Mouse (Mus musculus): ENCODE results near the gene Slc4a5. TPM values are rescaled to one million over a fixed set of nuclear protein-coding genes. Genes with fewer than 3 reads are reported as not detected.

The Slc4a5 gene
- polyA plus RNA-seq, 1 experiment from 2014 or later: 5.0 TPM

- no peak overlapping the region for H3K27ac ChIP-seq (ENCODE audit: low read length)
These were observed 129.8 kb downstream of the Slc4a5 start for GRCm38 (mm10) chr6:83349274-83349958.

DNA sequence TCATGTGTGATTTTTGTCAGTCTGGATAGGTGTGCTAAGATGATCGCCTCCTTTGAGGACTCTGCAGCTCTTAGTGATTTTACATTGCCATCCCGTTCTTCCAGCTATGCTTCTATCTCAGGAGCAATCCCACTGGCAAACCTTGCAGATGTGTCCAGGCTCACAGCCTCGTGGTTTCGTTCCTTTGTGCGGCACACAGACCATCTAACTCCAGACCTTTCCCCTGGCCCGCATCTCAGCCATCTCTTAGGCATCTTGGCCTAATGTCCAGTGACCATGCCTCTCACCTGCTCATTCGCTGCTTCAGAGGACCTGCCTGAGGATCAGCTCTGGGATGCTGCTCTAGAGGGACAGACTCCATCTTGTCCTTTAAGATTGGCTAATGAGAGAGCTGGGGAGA lies 130.5 kb downstream of the Slc4a5 start:
- Histone ChIP-seq H3K27ac (ENCODE audit: low read length) (no peak overlapping the region), H3K4me3 (ENCODE audit: low read depth, low read length) (0 out of 2 replicates have a peak overlapping the region, but pooled peaks have one; percentile 72), H3K27me3 (replicated peaks; ENCODE audit: insufficient read depth, low read length) (no peaks in the 10 kb centered on the region), H3K9ac (replicated peaks; ENCODE audit: low read depth) (peak overlapping the region; percentile 90; the same call in 1 of the 2 replicates), H3K36me3 (ENCODE audit: insufficient read depth, low read length) (peaks cover 13% of the 10 kb centered on the region; the same call in 1 of the 2 replicates), H3K4me2 (replicated peaks; ENCODE audit: low read depth, low read length) (peak overlapping the region; percentile 86), H3K9me3 (ENCODE audit: low read length) (no peaks in the 10 kb centered on the region), H3K4me1 (ENCODE audit: insufficient read depth, low read depth, low read length) (peaks cover 14% of the 10 kb centered on the region)
- WGBS: 76% methylated on average over 7 of the region's 7 CpGs
- TF ChIP-seq CTCF (IDR thresholded peaks at IDR 0.05) (no peak), EP300 (IDR thresholded peaks at IDR 0.05) (no peak)
- DNase-seq (ENCODE audit: low spot score) (no peak), ATAC-seq (no peak)

More at GRCm38 (mm10) chr6:83349274-83349958, 129.8 kb downstream of the Slc4a5 start:
- Histone ChIP-seq H3K9ac (replicated peaks; ENCODE audit: low read depth) (peak overlapping the region; percentile 90), H3K4me3 (ENCODE audit: low read depth, low read length) (peak overlapping the region; percentile 72), H3K36me3 (ENCODE audit: insufficient read depth, low read length) (peaks cover 6% of the 10 kb centered on the region; the same call in 1 of the 2 replicates), H3K27me3 (replicated peaks; ENCODE audit: insufficient read depth, low read length) (no peaks in the 10 kb centered on the region), H3K4me2 (replicated peaks; ENCODE audit: low read depth, low read length) (peak overlapping the region; percentile 86), H3K4me1 (ENCODE audit: insufficient read depth, low read depth, low read length) (peaks cover 14% of the 10 kb centered on the region), H3K9me3 (ENCODE audit: low read length) (no peaks in the 10 kb centered on the region)
- DNase-seq (ENCODE audit: low spot score) (peak; percentile 85), ATAC-seq (peak; percentile 96)
- TF ChIP-seq CTCF (IDR thresholded peaks at IDR 0.05) (peak; percentile 84), EP300 (IDR thresholded peaks at IDR 0.05) (no peak)
- under 1% methylated on average over 40 of the region's 53 CpGs for WGBS

GRCm38 (mm10) chr6:83350851-83351405 lies 131.3 kb downstream of the Slc4a5 start:
- H3K27me3 ChIP-seq (replicated peaks; ENCODE audit: insufficient read depth, low read length): no peaks in the 10 kb centered on the region
- TF ChIP-seq EP300 (IDR thresholded peaks at IDR 0.05) (no peak), CTCF (IDR thresholded peaks at IDR 0.05) (no peak)
- DNase-seq (ENCODE audit: low spot score) (no peak), ATAC-seq (no peak)
- H3K4me2 ChIP-seq (replicated peaks; ENCODE audit: low read depth, low read length): no peak overlapping the region
- H3K4me1 ChIP-seq (ENCODE audit: insufficient read depth, low read depth, low read length): peaks cover 14% of the 10 kb centered on the region
- no peak overlapping the region for H3K27ac ChIP-seq (ENCODE audit: low read length)
- H3K36me3 ChIP-seq (ENCODE audit: insufficient read depth, low read length): peaks cover 13% of the 10 kb centered on the region; the same call in 1 of the 2 replicates
- WGBS: 87% methylated on average over 16 of the region's 16 CpGs
- no peaks in the 10 kb centered on the region for H3K9me3 ChIP-seq (ENCODE audit: low read length)
- H3K9ac ChIP-seq (replicated peaks; ENCODE audit: low read depth): no peak overlapping the region
- H3K4me3 ChIP-seq (ENCODE audit: low read depth, low read length): no peak overlapping the region

- no peak overlapping the region for H3K4me3 ChIP-seq (ENCODE audit: low read depth, low read length)
- TF ChIP-seq CTCF (IDR thresholded peaks at IDR 0.05) (no peak), EP300 (IDR thresholded peaks at IDR 0.05) (no peak)
- 76% methylated on average over 7 of the region's 7 CpGs for WGBS
- peaks cover 14% of the 10 kb centered on the region for H3K4me1 ChIP-seq (ENCODE audit: insufficient read depth, low read depth, low read length)
- no peak overlapping the region for H3K27ac ChIP-seq (ENCODE audit: low read length)
- ATAC-seq (no peak), DNase-seq (ENCODE audit: low spot score) (no peak)
- no peak overlapping the region for H3K9ac ChIP-seq (replicated peaks; ENCODE audit: low read depth)
- peaks cover 13% of the 10 kb centered on the region; the same call in 1 of the 2 replicates for H3K36me3 ChIP-seq (ENCODE audit: insufficient read depth, low read length)
- H3K27me3 ChIP-seq (replicated peaks; ENCODE audit: insufficient read depth, low read length): no peaks in the 10 kb centered on the region
- no peak overlapping the region for H3K4me2 ChIP-seq (replicated peaks; ENCODE audit: low read depth, low read length)
- no peaks in the 10 kb centered on the region for H3K9me3 ChIP-seq (ENCODE audit: low read length)
These were observed 132.0 kb downstream of the Slc4a5 start for GRCm38 (mm10) chr6:83351490-83352160.

- ATAC-seq (no peak), DNase-seq (ENCODE audit: low spot score) (no peak)
- no peak for TF ChIP-seq EP300 (IDR thresholded peaks at IDR 0.05)
- no peak for TF ChIP-seq CTCF (IDR thresholded peaks at IDR 0.05)
- H3K27ac ChIP-seq (ENCODE audit: low read length): no peak overlapping the region
- WGBS: 93% methylated on average over 24 of the region's 24 CpGs
- H3K27me3 ChIP-seq (replicated peaks; ENCODE audit: insufficient read depth, low read length): no peaks in the 10 kb centered on the region
- no peak overlapping the region for H3K4me3 ChIP-seq (ENCODE audit: low read depth, low read length)
- no peak overlapping the region for H3K4me2 ChIP-seq (replicated peaks; ENCODE audit: low read depth, low read length)
- H3K9ac ChIP-seq (replicated peaks; ENCODE audit: low read depth): no peak overlapping the region
- no peaks in the 10 kb centered on the region for H3K9me3 ChIP-seq (ENCODE audit: low read length)
- peaks cover 13% of the 10 kb centered on the region; the same call in 1 of the 2 replicates for H3K36me3 ChIP-seq (ENCODE audit: insufficient read depth, low read length)
- peaks cover 14% of the 10 kb centered on the region for H3K4me1 ChIP-seq (ENCODE audit: insufficient read depth, low read depth, low read length)
These were observed 133.2 kb downstream of the Slc4a5 start for GRCm38 (mm10) chr6:83352666-83353410.

Other genes starting within 250 kb of the Slc4a5 start
- gene Dok1, start 186.4 kb upstream of the Slc4a5 start, polyA plus RNA-seq (2015; fragmentation: Nextera tagmentation; extraction: Ambion mirVana): 22.8 and 23.3 TPM in 2 replicates
- gene Loxl3, start 185.7 kb upstream of the Slc4a5 start, polyA plus RNA-seq (2015; fragmentation: Nextera tagmentation; extraction: Ambion mirVana): 10.1 and 11.4 TPM in 2 replicates
- gene Aup1, start 165.3 kb upstream of the Slc4a5 start, polyA plus RNA-seq (2015; fragmentation: Nextera tagmentation; extraction: Ambion mirVana): 201 and 205 TPM in 2 replicates
- gene Htra2, start 164.6 kb upstream of the Slc4a5 start, polyA plus RNA-seq (2015; fragmentation: Nextera tagmentation; extraction: Ambion mirVana): 50.5 and 55.5 TPM in 2 replicates
- 1.9 and 2.4 TPM in 2 replicates for gene Dqx1, start 162.0 kb upstream of the Slc4a5 start, polyA plus RNA-seq (2015; fragmentation: Nextera tagmentation; extraction: Ambion mirVana)
- gene Tlx2, start 149.5 kb upstream of the Slc4a5 start, polyA plus RNA-seq (2015; fragmentation: Nextera tagmentation; extraction: Ambion mirVana): not detected in 2 replicates
- gene Pcgf1, start 142.0 kb upstream of the Slc4a5 start, polyA plus RNA-seq (2015; fragmentation: Nextera tagmentation; extraction: Ambion mirVana): 24.3 and 26.0 TPM in 2 replicates
- 1.9 and 3.4 TPM in 2 replicates for gene Lbx2, start 133.5 kb upstream of the Slc4a5 start, polyA plus RNA-seq (2015; fragmentation: Nextera tagmentation; extraction: Ambion mirVana)
- gene Ccdc142, start 118.2 kb upstream of the Slc4a5 start, polyA plus RNA-seq (2015; fragmentation: Nextera tagmentation; extraction: Ambion mirVana): 1.2 and 1.5 TPM in 2 replicates
- 1.9 TPM in 2 replicates for gene Gm42688, start 118.2 kb upstream of the Slc4a5 start, polyA plus RNA-seq (2015; fragmentation: Nextera tagmentation; extraction: Ambion mirVana)
- 127 and 128 TPM in 2 replicates for gene Mrpl53, start 110.8 kb upstream of the Slc4a5 start, polyA plus RNA-seq (2015; fragmentation: Nextera tagmentation; extraction: Ambion mirVana)
- gene Mogs, start 104.3 kb upstream of the Slc4a5 start, polyA plus RNA-seq (2015; fragmentation: Nextera tagmentation; extraction: Ambion mirVana): 21.6 and 23.5 TPM in 2 replicates
- 57.9 and 62.4 TPM in 2 replicates for gene Wbp1, start 98.3 kb upstream of the Slc4a5 start, polyA plus RNA-seq (2015; fragmentation: Nextera tagmentation; extraction: Ambion mirVana)
- gene Ino80b, start 94.4 kb upstream of the Slc4a5 start, polyA plus RNA-seq (2015; fragmentation: Nextera tagmentation; extraction: Ambion mirVana): 14.5 and 18.1 TPM in 2 replicates
- gene Rtkn, start 84.4 kb upstream of the Slc4a5 start, polyA plus RNA-seq (2015; fragmentation: Nextera tagmentation; extraction: Ambion mirVana): 51.2 and 63.8 TPM in 2 replicates
- 3.1 and 3.3 TPM in 2 replicates for gene Wdr54, start 63.4 kb upstream of the Slc4a5 start, polyA plus RNA-seq (2015; fragmentation: Nextera tagmentation; extraction: Ambion mirVana)
- gene 1700003E16Rik, start 63.4 kb upstream of the Slc4a5 start, polyA plus RNA-seq (2015; fragmentation: Nextera tagmentation; extraction: Ambion mirVana): 6.1 and 9.8 TPM in 2 replicates
- gene Dctn1, start 53.9 kb upstream of the Slc4a5 start, polyA plus RNA-seq (2015; fragmentation: Nextera tagmentation; extraction: Ambion mirVana): 55.3 and 63.7 TPM in 2 replicates
- gene Mthfd2, start 106.1 kb downstream of the Slc4a5 start, polyA plus RNA-seq (2015; fragmentation: Nextera tagmentation; extraction: Ambion mirVana): 6.3 and 7.8 TPM in 2 replicates
- 41.3 and 47.6 TPM in 2 replicates for gene Mob1a, start 106.2 kb downstream of the Slc4a5 start, polyA plus RNA-seq (2015; fragmentation: Nextera tagmentation; extraction: Ambion mirVana)
- gene Bola3, start 129.3 kb downstream of the Slc4a5 start, polyA plus RNA-seq (2015; fragmentation: Nextera tagmentation; extraction: Ambion mirVana): 101 and 120 TPM in 2 replicates
- 30.0 and 30.5 TPM in 2 replicates for gene Tet3, start 239.3 kb downstream of the Slc4a5 start, polyA plus RNA-seq (2015; fragmentation: Nextera tagmentation; extraction: Ambion mirVana)